Mouse (Mus musculus) kidney, postnatal 25 days (tissue): ENCODE measurements around the gene Clic4.

Experiments
- DNase-seq, 2 experiments: peaks; one replicate each; pipeline ENCODE4 v3.0.0; 2021; ENCODE audit warnings: mixed read lengths in 2 of 2

The Clic4 gene

GRCm38 (mm10) chr4:135256536-135257450 lies 15.8 kb downstream of the Clic4 start:
- DNase-seq: no peak

- DNase-seq: peak in 1 of 2 experiments; percentile 51
Measured at GRCm38 (mm10) chr4:135254770-135255169, 17.8 kb downstream of the Clic4 start.

- peak in 1 of 2 experiments; percentile 65 for DNase-seq
Measured at GRCm38 (mm10) chr4:135254321-135254720, 18.3 kb downstream of the Clic4 start.

DNA sequence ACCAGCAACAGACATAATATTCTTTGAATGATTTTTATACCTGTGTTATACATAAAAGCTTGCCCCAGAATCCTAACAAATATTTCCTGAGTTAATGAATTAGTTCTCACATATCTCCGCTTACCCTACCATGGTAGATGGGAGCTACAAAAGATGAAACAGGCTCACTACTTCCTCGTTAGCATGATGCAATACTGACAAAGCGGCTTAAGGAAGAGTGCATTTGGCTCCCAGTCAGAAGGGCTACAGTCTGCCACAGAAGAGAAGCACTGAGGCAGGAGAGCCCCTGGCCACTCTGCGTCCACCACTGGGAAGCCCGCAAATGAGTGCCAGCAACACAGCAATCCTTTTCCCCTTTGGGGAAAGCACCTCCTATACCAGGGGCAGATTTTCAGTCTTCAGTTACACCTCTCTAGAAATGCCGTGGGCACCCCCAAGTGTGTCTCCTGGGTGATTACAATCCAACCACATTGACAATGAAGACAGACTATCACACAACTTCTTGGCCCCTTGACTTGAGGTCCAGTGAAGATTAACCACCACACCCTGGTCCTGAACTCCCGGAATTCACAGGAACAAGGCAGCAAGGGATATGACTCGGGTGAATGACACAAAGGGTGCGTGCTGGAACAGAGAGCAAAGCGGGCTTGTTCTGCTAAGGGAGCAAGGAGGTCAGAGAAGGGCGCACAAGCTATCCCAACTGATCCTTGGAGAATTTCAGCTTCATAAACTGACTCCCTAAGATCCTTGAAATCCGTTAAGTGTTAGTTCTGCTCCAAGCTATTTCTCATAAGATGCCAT lies 19.2 kb downstream of the Clic4 start:
- peak in 1 of 2 experiments; percentile 64 for DNase-seq

DNA sequence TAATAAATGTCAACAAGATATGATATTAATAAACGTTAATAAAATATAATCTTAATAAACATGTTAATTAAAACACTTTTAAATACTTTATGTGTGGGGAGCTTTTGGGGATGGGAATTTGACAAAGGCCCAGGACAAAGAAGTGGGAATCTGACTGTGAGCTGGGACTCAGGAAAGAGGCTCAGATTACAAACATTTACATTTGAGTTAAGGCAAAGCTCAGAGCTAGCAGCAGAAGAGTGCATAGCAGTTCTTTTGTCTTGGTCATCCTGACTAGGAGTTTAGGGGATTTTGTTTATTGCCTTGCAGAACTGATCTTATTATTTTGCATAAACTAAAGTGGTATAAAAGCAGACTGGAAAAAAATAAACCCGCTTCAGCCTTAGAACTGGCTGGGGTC lies 20.8 kb downstream of the Clic4 start:
- no peak for DNase-seq

DNA sequence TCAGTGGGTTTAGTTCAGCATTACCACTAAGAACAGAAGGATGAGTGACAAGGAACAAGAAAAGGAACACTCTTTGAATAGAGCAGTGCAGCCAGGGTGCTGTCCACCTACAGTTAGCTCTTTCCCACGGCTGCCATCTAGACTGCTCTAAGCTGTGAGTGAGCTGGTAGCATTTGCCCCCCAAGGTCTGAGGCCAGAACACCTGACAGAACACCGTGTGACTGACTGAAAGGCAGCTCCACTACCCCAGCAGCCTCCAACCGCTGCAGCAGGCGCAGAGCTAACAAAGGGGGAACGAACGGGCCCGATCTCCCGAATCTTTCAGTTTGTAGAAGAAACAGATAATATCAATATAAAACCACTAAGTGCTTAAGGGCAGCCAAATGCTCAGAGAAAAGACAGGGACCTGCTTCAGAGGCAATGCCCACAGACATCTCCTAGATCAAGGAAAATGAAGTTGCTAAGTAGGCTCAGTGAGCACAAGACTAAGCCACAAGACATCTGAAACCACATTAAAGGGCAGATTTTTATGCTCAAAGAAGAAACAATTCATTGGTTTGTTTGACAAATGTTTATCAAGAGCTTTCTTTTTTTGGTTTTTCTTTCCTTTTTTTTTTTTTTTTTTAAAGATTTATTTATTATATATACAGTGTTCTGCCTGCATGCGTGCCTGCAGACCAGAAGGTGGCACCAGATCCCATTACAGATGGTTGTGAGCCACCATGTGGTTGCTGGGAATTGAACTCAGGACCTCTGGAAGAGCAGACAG lies 24.2 kb downstream of the Clic4 start:
- DNase-seq: peak in 1 of 2 experiments; percentile 77

GRCm38 (mm10) chr4:135246866-135247756 lies 25.5 kb downstream of the Clic4 start:
- DNase-seq: no peak

DNA sequence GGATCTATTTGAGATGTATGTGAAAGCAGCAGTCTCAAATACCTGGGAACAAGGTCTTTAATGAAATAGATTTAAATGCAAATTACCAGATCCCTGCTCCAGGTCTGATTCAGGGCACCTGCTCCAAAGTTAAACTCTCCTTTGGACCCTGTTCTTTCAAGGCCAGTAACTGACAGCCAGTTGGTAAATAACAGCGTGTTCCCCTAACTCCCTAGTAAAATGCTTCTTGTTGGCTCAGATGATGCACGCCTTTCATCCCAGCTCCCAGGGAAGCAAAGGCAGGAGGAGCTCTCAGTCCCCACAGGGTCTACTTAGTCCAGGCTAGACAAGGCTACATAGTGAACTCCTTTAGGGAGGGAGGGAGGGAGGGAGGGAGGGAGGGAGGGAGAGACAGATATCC lies 26.2 kb downstream of the Clic4 start:
- peak in 1 of 2 experiments; percentile 71 for DNase-seq

DNA sequence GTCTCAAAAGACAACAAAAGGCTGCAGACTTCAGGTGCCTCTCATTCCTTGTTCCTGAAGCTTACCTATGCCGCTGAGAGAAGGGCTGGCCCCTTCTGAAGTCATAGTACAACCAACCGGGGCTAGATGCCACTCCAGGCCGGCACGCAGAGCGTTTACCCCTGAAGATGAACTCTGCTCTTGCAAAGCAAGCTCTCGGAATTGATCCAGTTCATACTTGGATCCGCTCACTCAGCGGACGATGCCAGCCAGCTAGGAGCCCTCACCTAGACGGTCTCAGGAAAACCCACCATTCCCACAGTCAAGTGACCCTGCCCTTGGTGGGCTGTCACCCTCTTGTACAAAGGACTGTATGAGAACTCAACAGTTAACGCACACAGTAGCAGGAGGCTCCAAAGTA lies 26.8 kb downstream of the Clic4 start:
- DNase-seq: peak; percentile 73 to 90

DNA sequence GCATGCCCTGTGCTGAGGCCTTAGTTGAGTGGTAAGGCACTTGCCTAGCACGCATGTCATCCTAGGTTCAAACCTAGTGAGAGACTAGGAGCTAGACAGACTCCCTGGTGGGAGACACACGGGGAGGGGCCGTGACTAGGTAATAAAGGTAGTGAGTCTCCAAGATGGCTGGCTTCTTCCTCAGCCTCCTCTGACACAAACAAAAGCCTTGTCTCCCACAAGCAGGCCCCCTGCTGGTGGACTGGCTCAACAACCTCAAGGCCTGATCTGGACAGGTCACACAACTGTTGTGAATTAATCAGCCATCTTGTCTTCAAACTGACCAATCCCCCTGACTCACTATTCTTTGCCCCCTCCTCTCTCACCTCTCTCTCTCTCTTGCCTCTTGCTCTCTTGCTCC lies 28.3 kb downstream of the Clic4 start:
- peak; percentile 59 to 64 for DNase-seq

- DNase-seq: peak; percentile 82 to 90
Measured at GRCm38 (mm10) chr4:135242913-135243541, 29.6 kb downstream of the Clic4 start.

- DNase-seq: no peak
Measured at GRCm38 (mm10) chr4:135242383-135242782, 30.2 kb downstream of the Clic4 start.

DNA sequence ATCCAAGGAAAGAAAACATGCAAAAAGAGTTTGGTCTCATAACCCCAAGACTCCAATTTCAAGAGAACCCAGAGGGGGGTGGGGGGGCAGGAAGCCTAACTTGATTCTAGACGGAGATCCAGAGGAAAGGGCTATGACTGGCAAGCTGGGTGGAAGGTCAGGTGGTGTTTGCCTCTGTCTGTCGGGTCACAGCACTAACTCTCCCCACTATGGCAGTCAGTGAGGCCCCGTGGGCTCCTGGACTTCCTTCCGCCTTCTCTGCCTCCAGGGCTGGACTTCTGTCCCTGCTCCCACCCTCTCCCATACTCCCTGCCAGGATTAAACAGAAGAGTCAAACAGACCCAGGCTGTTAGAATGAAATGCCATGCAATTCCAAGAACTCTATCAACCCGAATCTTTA lies 30.9 kb downstream of the Clic4 start:
- peak; percentile 40 to 76 for DNase-seq

- DNase-seq: peak in 1 of 2 experiments; percentile 58
Measured at GRCm38 (mm10) chr4:135241106-135241505, 31.5 kb downstream of the Clic4 start.

- no peak for DNase-seq
Measured at GRCm38 (mm10) chr4:135240329-135240728, 32.3 kb downstream of the Clic4 start.

- DNase-seq: no peak
Measured at GRCm38 (mm10) chr4:135238706-135239510, 33.7 kb downstream of the Clic4 start.

GRCm38 (mm10) chr4:135236658-135237057 lies 36.0 kb downstream of the Clic4 start:
- DNase-seq: no peak

DNA sequence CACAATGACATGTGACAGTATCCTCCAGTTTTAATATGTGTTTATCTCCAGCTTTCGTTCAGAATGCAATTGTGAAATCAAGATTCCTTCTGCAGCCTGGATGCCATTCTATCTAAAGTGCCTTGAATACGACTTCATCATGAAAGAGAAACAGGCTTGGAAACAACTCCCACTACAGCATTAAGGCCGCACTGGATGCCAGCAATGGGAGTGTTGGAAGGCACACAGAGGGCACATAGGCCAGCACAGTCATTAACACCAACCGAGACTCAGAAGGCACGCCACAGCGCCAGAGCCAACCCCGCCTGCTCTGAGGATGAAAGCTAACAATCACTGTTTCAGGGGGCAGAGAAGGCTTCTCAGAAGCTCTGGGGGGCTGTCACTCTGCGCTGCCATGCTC lies 37.1 kb downstream of the Clic4 start:
- no peak for DNase-seq

GRCm38 (mm10) chr4:135232563-135232962 lies 40.1 kb downstream of the Clic4 start:
- no peak for DNase-seq

DNA sequence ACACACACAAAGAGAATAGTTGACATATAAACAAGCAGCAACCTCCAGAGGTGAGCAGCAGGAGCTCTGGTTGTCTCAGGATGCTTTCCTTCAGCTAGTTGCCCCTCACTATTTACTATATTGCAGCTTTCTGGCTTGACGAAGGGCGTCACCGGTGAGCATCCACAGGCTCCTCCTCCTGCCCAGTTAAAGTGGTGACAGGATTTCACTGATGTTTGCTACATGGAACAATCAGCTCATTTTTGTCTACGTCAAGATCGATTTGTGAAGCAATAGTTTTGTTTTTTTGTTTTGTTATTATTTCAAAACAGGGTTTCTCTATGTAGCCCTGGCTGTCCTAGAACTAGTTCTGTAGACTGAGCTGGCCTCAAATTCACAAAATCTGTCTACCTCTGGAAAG lies 41.1 kb downstream of the Clic4 start:
- no peak for DNase-seq
